Mouse (Mus musculus) lung, postnatal 0 days (tissue): ENCODE results near the gene Cep295. TPM values are rescaled to one million over a fixed set of nuclear protein-coding genes. Genes with fewer than 3 reads are reported as not detected.

Source experiments
- ATAC-seq: fragments of 200-750 bp; cut with Nextera tagmentation; 2 replicates; pipeline ENCODE4 v1.8.0; 2017; ENCODE audit warnings: moderate library complexity
- DNase-seq: peaks from one replicate; pipeline ENCODE4 v3.0.0-alpha.2; 2016; ENCODE audit warnings: low spot score
- H3K27ac ChIP-seq: fragments of 300-500 bp; sonication (generic); 2 replicates; pipeline ENCODE4 v1.5.1; 2014; ENCODE audit warnings: antibody characterized with exemption, mild to moderate bottlenecking, low read length, mixed read lengths
- H3K27me3 ChIP-seq: fragments of 300-500 bp; sonication (generic); replicated peaks from 2 replicates; pipeline ENCODE4 v1.6.1; 2014; ENCODE audit warnings: low read length, mixed read lengths; ENCODE audit not compliant: insufficient read depth
- H3K36me3 ChIP-seq: fragments of 300-500 bp; sonication (generic); 2 replicates; pipeline ENCODE4 v1.6.1; 2014; ENCODE audit warnings: low read length, mixed read lengths; ENCODE audit not compliant: insufficient read depth
- H3K4me1 ChIP-seq: fragments of 300-500 bp; sonication (generic); 2 replicates; pipeline ENCODE4 v1.6.1; 2014; ENCODE audit warnings: antibody characterized with exemption, low read depth, low read length, mixed read lengths; ENCODE audit not compliant: insufficient read depth
- H3K4me2 ChIP-seq: fragments of 300-500 bp; sonication (generic); replicated peaks from 2 replicates; pipeline ENCODE4 v1.6.1; 2014; ENCODE audit warnings: low read depth, mild to moderate bottlenecking, low read length, moderate library complexity, mixed read lengths
- H3K4me3 ChIP-seq: fragments of 300-500 bp; sonication (generic); 2 replicates; pipeline ENCODE4 v1.5.1; 2014; ENCODE audit warnings: low read depth, low read length
- H3K9ac ChIP-seq: fragments of 300-500 bp; sonication (generic); replicated peaks from 2 replicates; pipeline ENCODE4 v1.6.1; 2014; ENCODE audit warnings: low read depth, mild to moderate bottlenecking
- H3K9me3 ChIP-seq: fragments of 300-500 bp; sonication (generic); 2 replicates; pipeline ENCODE4 v1.6.1; 2016; ENCODE audit warnings: low read length, mixed read lengths
- CTCF ChIP-seq: IDR thresholded peaks from 2 replicates; pipeline ENCODE4 v1.5.1; 2016; ENCODE audit warnings: antibody characterized with exemption, mild to moderate bottlenecking
- EP300 ChIP-seq: IDR thresholded peaks from 2 replicates; pipeline ENCODE4 v1.6.1; 2016; ENCODE audit warnings: antibody characterized with exemption, mild to moderate bottlenecking, control low read depth
- WGBS: fragments of 180-500 bp; shearing (Covaris S2); extraction: QIAGEN DNeasy Blood & Tissue Kit; methylation state at CpG from one replicate; pipeline ENCODE4 v1.1.7; 2014; 5-methylcytosine and 5-hydroxymethylcytosine counted together
- microRNA-seq: library from miRNA; unstranded; fragments of <30 nt; microRNA quantifications from one replicate; pipeline ENCODE4, GENCODE M21; 2016
- polyA plus RNA-seq: library from polyadenylated mRNA; unstranded; fragments of >200 nt; fragmentation: Nextera tagmentation; extraction: Ambion mirVana; gene quantifications from 2 replicates; pipeline ENCODE4 v1.2.1, GENCODE M21; 2015

The Cep295 gene
- polyA plus RNA-seq, 1 experiment from 2014 or later = 5.5 TPM

- no peak for ATAC-seq
- no peaks in the 10 kb centered on the region for H3K9me3 ChIP-seq
- peaks cover 8% of the 10 kb centered on the region; the same call in 1 of the 2 replicates for H3K4me1 ChIP-seq
- H3K27ac ChIP-seq = no peak overlapping the region
- no peak for TF ChIP-seq CTCF
- TF ChIP-seq EP300 = no peak
- H3K9ac ChIP-seq = no peak overlapping the region
- WGBS = 93% methylated on average over 4 of the region's 4 CpGs
- H3K4me3 ChIP-seq = no peak overlapping the region
- peaks cover 18% of the 10 kb centered on the region for H3K36me3 ChIP-seq
- H3K4me2 ChIP-seq = no peak overlapping the region
- no peak for DNase-seq
- H3K27me3 ChIP-seq = no peaks in the 10 kb centered on the region
Measured at GRCm38 (mm10) chr9:15276855-15277254, 80.7 kb downstream of the Cep295 start.

GRCm38 (mm10) chr9:15273981-15274380 lies 83.6 kb downstream of the Cep295 start:
- WGBS = 88% methylated on average over 2 of the region's 2 CpGs
- DNase-seq (no peak), ATAC-seq (no peak)
- no peaks in the 10 kb centered on the region for H3K9me3 ChIP-seq
- no peak overlapping the region for H3K27ac ChIP-seq
- H3K4me1 ChIP-seq = no peaks in the 10 kb centered on the region; the same call in 1 of the 2 replicates
- H3K27me3 ChIP-seq = no peaks in the 10 kb centered on the region
- H3K4me2 ChIP-seq = no peak overlapping the region
- no peak overlapping the region for H3K9ac ChIP-seq
- TF ChIP-seq CTCF (no peak), EP300 (no peak)
- no peak overlapping the region for H3K4me3 ChIP-seq
- H3K36me3 ChIP-seq = peaks cover 40% of the 10 kb centered on the region

Small RNA genes lying within 50 kb of the gene (microRNA-seq; reads per million reads assigned to microRNA genes)
- gene Gm49349 = not detected
- not detected for gene mmu-mir-7650

Other genes starting within 250 kb of the Cep295 start
- gene Hephl1, start 245.7 kb downstream of the Cep295 start, polyA plus RNA-seq = not detected in 2 replicates
- 2.6 and 3.0 TPM in 2 replicates for gene Vstm5, start 118.7 kb downstream of the Cep295 start, polyA plus RNA-seq
- gene Med17, start 77.9 kb downstream of the Cep295 start, polyA plus RNA-seq = 23.2 TPM in 2 replicates
- gene Taf1d, start 51.6 kb downstream of the Cep295 start, polyA plus RNA-seq = 34.9 and 35.3 TPM in 2 replicates
- gene 4931406C07Rik, start 51.3 kb downstream of the Cep295 start, polyA plus RNA-seq = 8.7 and 11.0 TPM in 2 replicates
- gene Smco4, start 135.6 kb upstream of the Cep295 start, polyA plus RNA-seq = 3.8 TPM in 2 replicates